Mouse (Mus musculus) ES-E14 (cell line): ENCODE results near the gene Mtmr4. TPM values are rescaled to one million over a fixed set of nuclear protein-coding genes. Genes with fewer than 3 reads are reported as not detected.

ENCODE experiments used
- DNase-seq: peaks from one replicate; pipeline ENCODE4 v3.0.0-alpha.2; 2013; ENCODE audit warnings: low read depth, low spot score
- H3K27ac ChIP-seq: 2 replicates; pipeline ENCODE4 v1.5.1; 2012; ENCODE audit warnings: low read depth, mild to moderate bottlenecking, low read length, moderate library complexity, mixed read lengths; ENCODE audit not compliant: poor library complexity, insufficient read depth, severe bottlenecking
- H3K36me3 ChIP-seq: 2 replicates; pipeline ENCODE4 v1.6.1; 2012; ENCODE audit warnings: mild to moderate bottlenecking, low read length, moderate library complexity, mixed read lengths; ENCODE audit not compliant: control insufficient read depth, poor library complexity, insufficient read depth, severe bottlenecking
- H3K4me1 ChIP-seq, 2 experiments: fragments of 150-350 bp in 1 of 2; sonication (generic) in 1 of 2; 2 replicates each; pipeline ENCODE4 v1.6.1; 2012; ENCODE audit warnings: low read length in 2 of 2, mild to moderate bottlenecking in 1 of 2, mixed read lengths in 1 of 2; ENCODE audit not compliant: control insufficient read depth in 2 of 2, insufficient read depth in 2 of 2, poor library complexity in 1 of 2
- H3K4me3 ChIP-seq, 2 experiments: fragments of 150-350 bp in 1 of 2; sonication (generic) in 1 of 2; 2 replicates each; pipeline ENCODE4 v1.5.1; 2012; ENCODE audit warnings: low read length in 2 of 2, low read depth in 1 of 2, mild to moderate bottlenecking in 1 of 2, mixed read lengths in 1 of 2; ENCODE audit not compliant: insufficient read depth in 1 of 2, poor library complexity in 1 of 2, severe bottlenecking in 1 of 2
- H3K9ac ChIP-seq: 2 replicates; pipeline ENCODE4 v1.6.1; 2012; ENCODE audit warnings: low read depth, mild to moderate bottlenecking, low read length, mixed read lengths; ENCODE audit not compliant: poor library complexity, insufficient read depth, severe bottlenecking
- H3K9me3 ChIP-seq: fragments of 150-350 bp; sonication (generic); 2 replicates; pipeline ENCODE4 v1.6.1; 2012; ENCODE audit warnings: low read depth, mild to moderate bottlenecking, low read length; ENCODE audit not compliant: control insufficient read depth, insufficient read depth
- CHD2 ChIP-seq: IDR thresholded peaks from 2 replicates; pipeline ENCODE4 v1.6.1; 2014; ENCODE audit warnings: mild to moderate bottlenecking, low read depth, low read length, inconsistent platforms
- HCFC1 ChIP-seq: IDR thresholded peaks from 2 replicates; pipeline ENCODE4 v1.6.1; 2012; ENCODE audit warnings: low read length, inconsistent platforms, borderline replicate concordance; ENCODE audit not compliant: insufficient read depth
- MAFK ChIP-seq: IDR thresholded peaks from 2 replicates; pipeline ENCODE4 v1.6.1; 2014; ENCODE audit warnings: mild to moderate bottlenecking, low read depth, low read length, inconsistent platforms; ENCODE audit not compliant: insufficient read depth
- ZC3H11A ChIP-seq: IDR thresholded peaks from 2 replicates; pipeline ENCODE4 v1.6.1; 2012; ENCODE audit warnings: low read depth, mild to moderate bottlenecking, inconsistent platforms, low read length, borderline replicate concordance
- ZNF384 ChIP-seq: IDR thresholded peaks from 2 replicates; pipeline ENCODE4 v1.6.1; 2012; ENCODE audit warnings: low read depth, low read length, inconsistent platforms
- in situ Hi-C, 2 experiments: fragments of 600-800 bp; cut with MboI; formaldehyde crosslinking; loops; one replicate each; pipeline ENCODE4 v1.15.1; 2025; ENCODE audit warnings: low sequenced_read_pairs in 2 of 2, inconsistent platforms in 1 of 2; ENCODE audit not compliant: unreplicated experiment in 2 of 2
- total RNA-seq: library from RNA; depleted of rRNA; stranded (reverse); fragments of 300-350 nt; gene quantifications from 2 replicates; pipeline ENCODE4 v1.2.3, GENCODE M21; 2012

Mtmr4 gene
- total RNA-seq, 1 experiment = 27.7 TPM

GRCm38 (mm10) chr11:87584711-87585505 lies 7.1 kb upstream of the Mtmr4 start:
- DNase-seq = no peak
- in situ Hi-C loops = no loop called here
- TF ChIP-seq CHD2 (no peak), MAFK (no peak), ZNF384 (no peak), ZC3H11A (no peak), HCFC1 (no peak)

GRCm38 (mm10) chr11:87587211-87587874 lies 4.6 kb upstream of the Mtmr4 start:
- Histone ChIP-seq H3K36me3 (no peaks in the 10 kb centered on the region), H3K4me1 (peaks cover 0 to 11% of the 10 kb centered on the region in 2 experiments; a peak in 3 of 4 replicates), H3K9ac (no peak overlapping the region), H3K4me3 (no peak overlapping the region), H3K27ac (no peak overlapping the region), H3K9me3 (no peaks in the 10 kb centered on the region)
- DNase-seq = no peak
- in situ Hi-C loops = no loop called here
- TF ChIP-seq MAFK (no peak), ZNF384 (no peak), ZC3H11A (no peak), HCFC1 (no peak), CHD2 (no peak)

More at GRCm38 (mm10) chr11:87584711-87585505, 7.1 kb upstream of the Mtmr4 start:
- no peaks in the 10 kb centered on the region for H3K9me3 ChIP-seq
- H3K4me1 ChIP-seq = peaks cover 0 to 12% of the 10 kb centered on the region in 2 experiments; a peak in 1 of 4 replicates
- no peak overlapping the region for H3K9ac ChIP-seq
- no peaks in the 10 kb centered on the region for H3K36me3 ChIP-seq
- no peak overlapping the region for H3K4me3 ChIP-seq
- no peak overlapping the region for H3K27ac ChIP-seq

DNA sequence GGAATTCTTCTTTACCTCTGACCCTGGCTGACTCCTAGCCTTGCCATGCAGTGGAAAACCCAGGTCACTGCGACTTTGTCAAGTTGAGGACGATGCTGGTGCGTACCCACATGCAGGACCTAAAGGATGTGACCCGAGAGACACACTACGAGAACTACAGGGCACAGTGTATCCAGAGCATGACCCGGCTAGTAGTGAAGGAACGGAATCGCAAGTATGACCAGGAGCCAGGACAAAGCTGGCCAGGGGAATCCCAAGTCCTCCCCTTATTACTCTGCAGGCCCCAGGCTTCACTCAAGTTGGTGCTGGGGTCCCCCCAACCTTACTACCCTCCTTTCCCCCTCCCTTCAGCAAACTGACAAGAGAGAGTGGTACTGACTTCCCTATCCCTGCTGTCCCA lies 2.4 kb upstream of the Mtmr4 start:
- H3K4me3 ChIP-seq = no peak overlapping the region; a peak in 1 of 4 replicates
- in situ Hi-C loops = no loop called here
- DNase-seq = no peak
- no peak overlapping the region for H3K9ac ChIP-seq
- no peak for TF ChIP-seq ZC3H11A
- no peak for TF ChIP-seq MAFK
- TF ChIP-seq HCFC1 = no peak
- TF ChIP-seq ZNF384 = no peak
- TF ChIP-seq CHD2 = no peak
- H3K9me3 ChIP-seq = no peaks in the 10 kb centered on the region
- peaks cover 0 to 17% of the 10 kb centered on the region in 2 experiments; a peak in 3 of 4 replicates for H3K4me1 ChIP-seq
- no peak overlapping the region for H3K27ac ChIP-seq
- H3K36me3 ChIP-seq = no peaks in the 10 kb centered on the region; the same call in 1 of the 2 replicates

GRCm38 (mm10) chr11:87590841-87591525 lies 979 bp upstream of the Mtmr4 start:
- H3K9me3 ChIP-seq = no peaks in the 10 kb centered on the region
- in situ Hi-C loops = no loop called here
- H3K4me1 ChIP-seq = peaks cover 0 to 17% of the 10 kb centered on the region in 2 experiments; a peak in 3 of 4 replicates
- peak overlapping the region; percentile 89 for H3K9ac ChIP-seq
- TF ChIP-seq CHD2 = no peak
- no peak; the same call in 1 of the 2 replicates for TF ChIP-seq MAFK
- no peak for TF ChIP-seq HCFC1
- TF ChIP-seq ZC3H11A = no peak
- no peak for TF ChIP-seq ZNF384
- H3K27ac ChIP-seq = peak overlapping the region; percentile 74
- H3K4me3 ChIP-seq = peak overlapping the region; percentile 89 to 100
- no peaks in the 10 kb centered on the region; the same call in 1 of the 2 replicates for H3K36me3 ChIP-seq
- DNase-seq = no peak
